Mouse (Mus musculus): ENCODE data around the gene Ccdc171. TPM values are rescaled to one million over a fixed set of nuclear protein-coding genes. Genes with fewer than 3 reads are reported as not detected.
"Not testable (repeated sequence)": the region's sequence is repeated elsewhere in the genome, so short reads cannot be mapped to it uniquely, and the experiment has no call there.

Ccdc171 gene
- polyA plus RNA-seq, 1 experiment from 2014 or later: 4.2 TPM

DNA sequence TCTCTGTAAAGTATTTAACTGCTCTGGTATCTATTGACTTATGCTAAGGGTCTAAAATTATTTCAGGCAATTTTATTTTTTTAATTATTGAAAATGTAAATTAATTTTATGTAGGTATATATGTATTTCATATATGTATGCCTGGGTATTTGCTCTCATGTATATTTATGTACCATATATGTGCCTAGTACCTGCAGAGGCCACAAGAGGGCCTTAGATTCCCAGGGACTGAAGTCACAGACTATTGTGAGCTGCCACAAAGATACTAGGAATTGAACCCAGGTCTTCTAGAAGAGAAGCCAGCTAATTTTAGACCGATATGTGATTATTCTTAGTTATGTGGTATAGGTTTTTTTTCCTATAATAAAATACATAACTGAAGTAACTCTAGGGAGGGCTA is 62.2 kb downstream of the Ccdc171 start:
- no peak for ATAC-seq (replicated peaks)
- 93% methylated on average over 1 of the region's 1 CpGs for WGBS
- Histone ChIP-seq H3K4me3 (no peak overlapping the region), H3K4me2 (no peak overlapping the region), H3K27ac (no peak overlapping the region), H3K36me3 (replicated peaks) (no peaks in the 10 kb centered on the region), H3K9ac (no peak overlapping the region), H3K9me3 (no peaks in the 10 kb centered on the region), H3K27me3 (replicated peaks) (no peaks in the 10 kb centered on the region), H3K4me1 (no peaks in the 10 kb centered on the region)

DNA sequence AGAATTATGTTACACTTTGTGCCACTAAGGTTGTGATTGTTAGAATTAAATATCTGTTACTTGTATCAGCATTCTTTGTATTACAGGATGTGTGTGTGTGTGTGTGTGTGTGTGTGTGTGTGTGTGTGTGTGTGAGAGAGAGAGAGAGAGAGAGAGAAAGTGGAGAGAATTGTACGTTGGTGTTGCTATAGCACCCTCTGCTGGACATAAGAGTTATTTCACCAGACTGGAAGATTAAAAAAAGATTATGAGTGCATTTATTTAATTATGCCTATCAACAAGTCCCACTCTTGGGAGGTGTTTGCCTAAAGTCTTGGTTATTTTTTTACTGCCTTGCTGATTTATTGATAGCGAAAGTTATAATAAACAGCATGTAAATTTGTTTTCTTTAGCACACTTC is 71.1 kb downstream of the Ccdc171 start:
- ATAC-seq (replicated peaks): no peak
- Histone ChIP-seq H3K27ac (no peak overlapping the region), H3K4me2 (no peak overlapping the region), H3K36me3 (replicated peaks) (no peaks in the 10 kb centered on the region), H3K4me3 (no peak overlapping the region), H3K4me1 (no peaks in the 10 kb centered on the region), H3K9me3 (no peaks in the 10 kb centered on the region), H3K27me3 (replicated peaks) (no peaks in the 10 kb centered on the region), H3K9ac (no peak overlapping the region)
- WGBS: 21% methylated on average over 2 of the region's 2 CpGs

DNA sequence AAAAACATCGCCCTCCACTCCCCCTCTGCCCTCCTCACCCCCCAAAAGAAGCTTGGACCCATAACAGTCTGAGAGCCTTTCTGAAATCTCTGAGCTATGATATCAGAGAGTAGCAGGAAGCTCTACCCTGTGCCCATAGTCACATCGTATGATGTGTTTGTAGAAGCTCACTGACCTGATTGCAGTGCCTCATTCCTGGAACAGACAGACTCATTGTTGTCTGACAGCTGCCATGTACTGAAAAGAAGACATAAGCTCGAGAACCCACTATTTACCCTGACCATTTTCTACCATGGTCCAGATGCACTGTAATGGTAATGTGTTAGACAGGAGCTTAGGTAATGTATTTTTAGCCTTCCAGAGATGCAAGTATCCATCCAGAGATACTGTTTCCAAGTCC is 85.8 kb downstream of the Ccdc171 start:
- Histone ChIP-seq H3K4me2 (no peak overlapping the region), H3K27me3 (replicated peaks) (no peaks in the 10 kb centered on the region), H3K9me3 (no peaks in the 10 kb centered on the region), H3K4me3 (no peak overlapping the region), H3K27ac (no peak overlapping the region), H3K9ac (no peak overlapping the region), H3K4me1 (no peaks in the 10 kb centered on the region), H3K36me3 (replicated peaks) (no peaks in the 10 kb centered on the region)
- 74% methylated on average over 3 of the region's 3 CpGs for WGBS
- no peak for ATAC-seq (replicated peaks)

DNA sequence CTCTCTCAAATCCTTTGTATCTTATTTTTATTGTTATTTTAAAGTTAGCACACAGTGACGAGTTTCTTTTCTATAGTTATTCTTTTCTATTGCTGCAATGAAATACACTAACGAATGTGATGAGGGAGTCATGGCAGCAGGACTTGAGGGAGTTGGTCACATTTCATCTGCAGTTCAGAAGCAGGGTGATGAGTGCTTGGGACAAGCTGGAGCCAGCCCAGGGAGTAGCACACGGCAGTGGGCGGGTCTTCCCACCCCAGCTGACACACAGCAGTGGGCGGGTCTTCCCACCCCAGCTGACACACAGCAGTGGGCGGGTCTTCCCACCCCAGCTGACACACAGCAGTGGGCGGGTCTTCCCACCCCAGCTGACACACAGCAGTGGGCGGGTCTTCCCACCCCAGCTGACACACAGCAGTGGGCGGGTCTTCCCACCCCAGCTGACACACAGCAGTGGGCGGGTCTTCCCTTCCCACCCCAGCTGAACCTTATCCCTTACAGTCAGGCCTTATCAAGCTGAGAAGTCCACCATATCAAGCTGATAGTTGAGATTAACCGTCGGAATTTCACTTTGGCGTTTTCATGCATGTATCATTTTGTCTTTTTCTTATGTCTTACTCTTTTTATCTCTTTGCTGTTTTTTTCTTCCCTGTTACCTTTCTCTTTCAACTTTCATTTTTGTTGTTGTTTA is 97.8 kb downstream of the Ccdc171 start:
- H3K36me3 ChIP-seq (replicated peaks); H3K27ac ChIP-seq; ATAC-seq (replicated peaks); H3K9me3 ChIP-seq; H3K4me2 ChIP-seq; H3K27me3 ChIP-seq (replicated peaks); H3K4me1 ChIP-seq; H3K9ac ChIP-seq; H3K4me3 ChIP-seq: not testable (repeated sequence)
- 34% methylated on average over 10 of the region's 13 CpGs for WGBS

DNA sequence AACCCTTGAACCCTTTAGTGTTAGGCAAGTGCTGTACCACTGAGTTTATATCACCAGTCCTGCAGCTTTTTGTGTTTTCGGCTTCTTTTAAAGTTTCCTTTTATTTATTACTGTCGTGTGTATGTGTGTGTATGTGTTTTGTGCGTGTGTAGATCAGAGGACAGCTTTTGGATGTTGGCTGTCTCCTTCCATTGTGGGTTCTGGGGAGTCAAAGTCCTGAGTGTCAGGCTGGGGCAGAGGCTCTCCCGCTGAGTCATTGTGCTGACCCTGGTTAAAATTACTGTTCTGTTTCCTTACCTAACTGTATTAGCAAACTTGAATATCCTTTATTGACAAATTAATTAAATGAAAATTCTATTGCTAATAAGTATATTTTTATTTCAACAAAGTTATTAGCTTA is 98.4 kb downstream of the Ccdc171 start:
- Histone ChIP-seq H3K9me3 (no peaks in the 10 kb centered on the region), H3K4me3 (no peak overlapping the region), H3K36me3 (replicated peaks) (no peaks in the 10 kb centered on the region), H3K9ac (no peak overlapping the region), H3K27me3 (replicated peaks) (no peaks in the 10 kb centered on the region), H3K27ac (no peak overlapping the region), H3K4me1 (no peaks in the 10 kb centered on the region), H3K4me2 (no peak overlapping the region)
- ATAC-seq (replicated peaks): no peak
- whole genome bisulfite sequencing: 88% methylated on average over 4 of the region's 4 CpGs

DNA sequence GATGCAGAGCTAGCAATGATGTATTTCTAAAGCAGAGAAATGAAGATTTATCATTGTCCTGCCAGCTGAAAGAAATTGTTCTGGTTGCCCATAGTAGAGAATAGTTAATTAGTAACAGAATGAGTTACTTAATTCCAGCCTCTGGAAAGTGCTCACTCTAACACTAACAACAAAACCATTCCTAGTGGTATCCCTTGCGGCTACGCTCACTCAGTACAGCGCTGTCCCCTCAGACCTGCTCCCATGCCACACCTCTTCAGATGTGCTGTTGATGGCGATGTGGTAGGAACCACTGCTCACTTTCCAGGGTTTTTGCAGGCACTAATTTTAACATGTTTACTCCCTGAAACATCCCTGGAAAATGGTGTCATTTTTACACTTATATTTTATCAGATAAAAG is 126.1 kb downstream of the Ccdc171 start:
- H3K9me3 ChIP-seq: no peaks in the 10 kb centered on the region
- H3K27ac ChIP-seq: no peak overlapping the region
- no peak overlapping the region for H3K4me2 ChIP-seq
- no peak overlapping the region for H3K9ac ChIP-seq
- peaks cover 6% of the 10 kb centered on the region for H3K4me1 ChIP-seq
- no peaks in the 10 kb centered on the region for H3K27me3 ChIP-seq (replicated peaks)
- 94% methylated on average over 4 of the region's 4 CpGs for WGBS
- no peak overlapping the region for H3K4me3 ChIP-seq
- no peak for ATAC-seq (replicated peaks)
- H3K36me3 ChIP-seq (replicated peaks): no peaks in the 10 kb centered on the region

DNA sequence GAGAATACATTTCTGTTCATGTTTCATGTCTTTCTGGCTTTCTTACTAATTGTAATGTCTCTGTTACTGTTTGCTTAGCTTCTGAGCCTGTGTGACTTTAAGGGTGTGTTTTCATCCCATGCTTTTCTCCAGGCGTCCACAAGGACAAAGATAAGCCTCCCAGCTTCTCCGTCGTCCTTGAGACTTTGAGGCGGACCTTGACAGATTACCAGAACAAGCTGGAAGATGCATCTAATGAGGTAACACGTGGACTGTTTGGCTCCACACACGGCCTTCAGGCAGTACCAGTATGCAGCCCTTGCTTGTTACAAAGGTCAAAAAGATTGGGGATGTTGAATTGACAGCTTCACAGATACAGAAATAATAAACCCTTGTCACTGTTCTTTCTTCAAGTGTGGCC is 130.1 kb downstream of the Ccdc171 start:
- Histone ChIP-seq H3K9ac (no peak overlapping the region), H3K36me3 (replicated peaks) (no peaks in the 10 kb centered on the region), H3K4me2 (no peak overlapping the region), H3K27ac (no peak overlapping the region), H3K4me3 (no peak overlapping the region), H3K27me3 (replicated peaks) (no peaks in the 10 kb centered on the region), H3K4me1 (peaks cover 12% of the 10 kb centered on the region), H3K9me3 (no peaks in the 10 kb centered on the region)
- no peak; the same call in 1 of the 2 replicates for ATAC-seq (replicated peaks)
- 15% methylated on average over 6 of the region's 6 CpGs for WGBS

DNA sequence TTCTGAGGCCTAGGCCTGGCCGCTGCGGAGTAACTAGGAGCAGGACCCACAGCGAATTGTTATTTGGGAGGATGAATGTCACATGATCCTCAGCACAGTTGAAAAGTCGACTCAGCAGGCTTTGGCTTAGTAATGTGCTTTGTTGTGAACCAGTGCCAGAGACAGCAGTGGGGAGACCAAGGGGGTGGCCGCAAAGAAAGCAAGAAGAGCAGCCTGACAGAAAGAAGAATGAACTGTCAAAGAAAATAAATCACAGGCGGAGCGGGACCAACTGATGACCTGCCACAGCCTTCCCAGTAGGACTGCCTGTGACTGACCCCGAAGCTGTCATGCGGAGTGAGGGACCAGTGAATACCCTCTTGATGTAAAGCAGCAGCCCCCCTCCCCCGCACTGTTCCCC is 131.2 kb downstream of the Ccdc171 start:
- Histone ChIP-seq H3K4me2 (peak overlapping the region; percentile 41), H3K36me3 (replicated peaks) (no peaks in the 10 kb centered on the region), H3K4me3 (no peak overlapping the region; the same call in 1 of the 2 replicates), H3K27me3 (replicated peaks) (no peaks in the 10 kb centered on the region), H3K9me3 (no peaks in the 10 kb centered on the region), H3K4me1 (peaks cover 12% of the 10 kb centered on the region), H3K9ac (no peak overlapping the region), H3K27ac (0 out of 2 replicates have a peak overlapping the region, but pooled peaks have one; percentile 42)
- ATAC-seq (replicated peaks): peak; percentile 88
- 3% methylated on average over 10 of the region's 10 CpGs for WGBS

DNA sequence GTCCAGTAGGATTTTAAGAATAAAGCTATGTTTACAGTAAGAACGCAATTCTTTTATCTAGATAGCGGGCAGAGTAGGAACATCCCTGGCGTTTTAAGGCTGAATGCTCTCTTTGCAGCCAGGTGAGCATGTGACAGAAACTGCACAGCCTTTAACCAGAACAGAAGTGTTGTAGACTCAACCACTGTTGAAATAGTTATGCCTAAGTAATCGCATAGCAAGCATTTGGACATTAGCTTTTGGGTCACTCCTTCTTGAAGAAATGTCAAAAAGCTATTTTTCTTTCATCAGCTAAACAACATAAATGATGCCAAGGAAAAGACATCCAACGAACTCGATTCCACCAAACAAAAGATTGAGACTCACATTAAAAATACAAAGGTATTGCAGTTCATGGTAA is 131.7 kb downstream of the Ccdc171 start:
- ATAC-seq (replicated peaks): peak; percentile 51
- no peak overlapping the region; the same call in 1 of the 2 replicates for H3K4me3 ChIP-seq
- WGBS: 33% methylated on average over 6 of the region's 6 CpGs

DNA sequence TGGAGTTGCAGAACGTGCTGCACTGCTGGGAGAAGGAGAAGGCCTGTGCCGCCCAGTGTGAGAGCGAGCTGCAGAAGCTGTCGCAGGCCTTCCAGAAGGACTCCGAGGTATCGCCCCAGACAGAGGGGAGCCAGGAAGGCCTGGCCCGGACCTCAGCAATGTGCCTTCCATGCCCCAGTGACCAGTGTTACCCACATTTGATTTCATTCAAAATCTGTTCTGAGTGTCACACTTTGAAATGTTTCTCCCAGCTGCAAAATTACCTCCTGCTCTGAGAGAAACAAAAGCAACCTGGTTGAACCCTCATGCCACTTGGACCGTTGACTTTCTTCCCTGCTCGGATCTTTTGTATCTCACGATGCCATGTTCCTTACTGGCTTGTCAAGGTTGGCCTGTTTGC is 133.1 kb downstream of the Ccdc171 start:
- Histone ChIP-seq H3K4me1 (peaks cover 12% of the 10 kb centered on the region), H3K27ac (no peak overlapping the region), H3K27me3 (replicated peaks) (no peaks in the 10 kb centered on the region), H3K9ac (no peak overlapping the region), H3K4me3 (no peak overlapping the region), H3K9me3 (no peaks in the 10 kb centered on the region), H3K4me2 (no peak overlapping the region), H3K36me3 (replicated peaks) (no peaks in the 10 kb centered on the region)
- WGBS: 81% methylated on average over 10 of the region's 10 CpGs
- ATAC-seq (replicated peaks): no peak

More for the DNA sequence above, 131.7 kb downstream of the Ccdc171 start:
- Histone ChIP-seq H3K4me1 (peaks cover 12% of the 10 kb centered on the region), H3K4me2 (peak overlapping the region; percentile 41), H3K27ac (0 out of 2 replicates have a peak overlapping the region, but pooled peaks have one; percentile 42), H3K36me3 (replicated peaks) (no peaks in the 10 kb centered on the region), H3K9me3 (no peaks in the 10 kb centered on the region), H3K9ac (no peak overlapping the region), H3K27me3 (replicated peaks) (no peaks in the 10 kb centered on the region)

DNA sequence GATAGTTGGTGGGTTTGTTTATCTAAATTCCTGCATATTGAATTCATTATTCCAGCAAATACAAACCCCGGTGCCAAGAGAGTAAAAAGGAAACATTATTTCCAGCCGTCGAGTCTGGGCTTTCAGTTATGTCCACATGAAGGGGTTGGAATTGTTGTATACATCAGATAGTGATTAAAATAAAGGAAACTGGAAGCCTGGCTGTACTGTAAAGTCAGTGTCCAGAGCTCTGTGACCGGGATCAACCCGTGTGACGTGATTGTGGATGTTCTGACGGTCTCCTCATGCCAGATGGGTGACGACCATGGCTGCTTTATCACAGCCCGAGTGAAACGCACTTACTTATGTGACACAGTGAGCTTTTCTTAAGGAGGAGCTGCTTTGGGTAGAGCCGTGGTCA is 134.1 kb downstream of the Ccdc171 start:
- 79% methylated on average over 11 of the region's 11 CpGs for WGBS
- H3K27me3 ChIP-seq (replicated peaks): no peaks in the 10 kb centered on the region

DNA sequence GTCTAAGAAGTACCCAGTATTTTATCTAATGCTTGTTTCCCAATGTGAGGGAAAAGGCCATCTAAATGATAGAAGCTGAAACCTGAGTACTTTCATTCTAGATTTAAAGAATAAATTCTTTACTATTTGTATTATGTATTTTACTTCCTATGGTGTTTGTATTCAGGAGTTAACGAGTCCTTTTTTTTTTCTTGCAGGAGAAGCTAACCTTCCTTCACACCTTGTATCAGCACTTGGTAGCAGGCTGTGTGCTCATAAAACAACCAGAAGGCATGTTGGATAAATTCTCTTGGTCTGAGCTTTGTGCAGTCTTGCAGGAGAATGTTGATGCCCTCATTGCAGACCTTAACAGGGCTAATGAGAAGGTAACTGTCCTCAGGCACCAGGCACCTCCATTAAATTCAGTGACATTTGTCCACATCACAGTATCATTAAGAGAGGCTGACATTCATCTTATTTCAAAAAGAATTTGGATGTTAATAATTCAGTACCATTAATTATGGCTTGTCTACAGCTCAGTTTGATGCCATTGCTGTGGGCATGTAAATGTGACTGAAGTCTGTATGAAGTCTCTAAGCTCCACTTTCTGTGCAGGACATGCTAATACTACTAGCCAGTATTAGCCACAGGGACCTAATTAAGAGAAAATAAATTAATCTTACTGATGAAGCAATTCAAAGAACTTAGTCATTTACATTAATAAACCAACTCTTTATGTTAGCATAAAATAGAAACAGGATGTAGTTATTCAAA is 136.3 kb downstream of the Ccdc171 start:
- Histone ChIP-seq H3K9me3 (no peaks in the 10 kb centered on the region), H3K36me3 (replicated peaks) (no peaks in the 10 kb centered on the region), H3K27me3 (replicated peaks) (no peaks in the 10 kb centered on the region), H3K9ac (no peak overlapping the region), H3K4me2 (no peak overlapping the region), H3K27ac (peak overlapping the region; percentile 9; the same call in 1 of the 2 replicates), H3K4me3 (no peak overlapping the region), H3K4me1 (peaks cover 4% of the 10 kb centered on the region)
- WGBS: 79% methylated on average over 1 of the region's 1 CpGs
- ATAC-seq (replicated peaks): peak; percentile 76

More for the DNA sequence above, 134.1 kb downstream of the Ccdc171 start:
- Histone ChIP-seq H3K4me2 (no peak overlapping the region), H3K9me3 (no peaks in the 10 kb centered on the region), H3K9ac (no peak overlapping the region), H3K4me3 (no peak overlapping the region), H3K27ac (no peak overlapping the region), H3K36me3 (replicated peaks) (no peaks in the 10 kb centered on the region), H3K4me1 (peaks cover 12% of the 10 kb centered on the region)
- ATAC-seq (replicated peaks): no peak

DNA sequence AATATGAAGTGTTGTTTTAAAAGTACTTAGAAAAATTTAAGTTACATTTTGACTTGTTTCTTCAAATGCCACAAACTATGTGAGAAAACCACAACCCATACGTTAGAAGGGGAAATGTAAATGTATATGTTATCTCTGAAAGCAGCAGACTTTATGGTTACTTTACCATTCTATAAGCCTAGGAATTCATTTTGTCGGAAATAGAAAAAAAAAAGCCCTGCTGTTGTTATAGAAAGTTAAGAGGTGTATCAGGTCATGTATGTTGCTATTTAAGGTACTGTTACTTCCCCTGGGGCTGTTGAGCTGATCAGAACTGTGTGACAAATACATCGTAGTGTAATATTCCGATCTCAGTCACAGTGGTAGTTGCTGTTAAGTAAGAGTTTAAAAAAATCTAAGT is 137.0 kb downstream of the Ccdc171 start:
- Histone ChIP-seq H3K9me3 (no peaks in the 10 kb centered on the region), H3K4me1 (no peaks in the 10 kb centered on the region), H3K4me3 (no peak overlapping the region), H3K27me3 (replicated peaks) (no peaks in the 10 kb centered on the region), H3K4me2 (no peak overlapping the region), H3K9ac (no peak overlapping the region), H3K27ac (no peak overlapping the region), H3K36me3 (replicated peaks) (no peaks in the 10 kb centered on the region)
- ATAC-seq (replicated peaks): no peak
- WGBS: 83% methylated on average over 4 of the region's 4 CpGs
